Mouse (Mus musculus) lung, postnatal 25 days (tissue): Measurements from ENCODE around the gene Tac4.

Experiments
- DNase-seq: peaks from one replicate; pipeline ENCODE4 v3.0.0; 2022; ENCODE audit warnings: low spot score

Tac4 gene

GRCm38 (mm10) chr11:95318116-95318515, 56.8 kb downstream of the Tac4 start:
- DNase-seq, result no peak
